Mouse (Mus musculus): ENCODE data around the gene Kifc1.

Kifc1 gene

GRCm38 (mm10) chr17:33851331-33851730 is 39.1 kb downstream of the Kifc1 start:
- no peak for DNase-seq (ENCODE audit: low spot score in 2 of 2)

GRCm38 (mm10) chr17:33848139-33848538 is 42.3 kb downstream of the Kifc1 start:
- no peak for DNase-seq (ENCODE audit: low spot score in 2 of 2)

GRCm38 (mm10) chr17:33844196-33844595 is 46.3 kb downstream of the Kifc1 start:
- no peak for DNase-seq (ENCODE audit: low spot score in 2 of 2)

- peak; percentile 94 to 96 for DNase-seq (ENCODE audit: low spot score in 2 of 2)
Observed at GRCm38 (mm10) chr17:33842966-33843795, 47.3 kb downstream of the Kifc1 start, which contains the start of gene Cd320. Gene Cd320 (plus strand): TSS chr17:33843091.

- DNase-seq (ENCODE audit: low spot score in 2 of 2): no peak
Observed at GRCm38 (mm10) chr17:33829561-33829960, 60.9 kb downstream of the Kifc1 start.

- no peak for DNase-seq (ENCODE audit: low spot score in 2 of 2)
Observed at GRCm38 (mm10) chr17:33828892-33829291, 61.6 kb downstream of the Kifc1 start.

GRCm38 (mm10) chr17:33826850-33827249 is 63.6 kb downstream of the Kifc1 start:
- peak; percentile 75 to 79 for DNase-seq (ENCODE audit: low spot score in 2 of 2)

Measured in right cerebral cortex, adult 2 months (tissue).